Mouse (Mus musculus) heart, postnatal 0 days (tissue): Measurements from ENCODE around the gene Otoa.

Experiments
- CTCF ChIP-seq: IDR thresholded peaks from 2 replicates; pipeline ENCODE4 v1.5.1; 2016; ENCODE audit warnings: antibody characterized with exemption, control low read depth, low read depth
- EP300 ChIP-seq: IDR thresholded peaks from 2 replicates; pipeline ENCODE4 v1.6.1; 2016; ENCODE audit warnings: antibody characterized with exemption, low read depth

- no peak for TF ChIP-seq EP300
- no peak for TF ChIP-seq CTCF
Measured at GRCm38 (mm10) chr7:121071276-121071675, 10.2 kb upstream of the Otoa start.
